Mouse (Mus musculus) testis, postnatal 10 days (tissue): ENCODE measurements at regions not wholly inside any gene's neighbourhood (a gene's known extent, or its start where the extent isn't known, plus 50 kb on each side); places are given as distances from the start of the nearest gene placed in this dataset.

Experiments used
- DNase-seq: peaks from one replicate; pipeline ENCODE4 v3.0.0; 2021; ENCODE audit warnings: low spot score

DNA sequence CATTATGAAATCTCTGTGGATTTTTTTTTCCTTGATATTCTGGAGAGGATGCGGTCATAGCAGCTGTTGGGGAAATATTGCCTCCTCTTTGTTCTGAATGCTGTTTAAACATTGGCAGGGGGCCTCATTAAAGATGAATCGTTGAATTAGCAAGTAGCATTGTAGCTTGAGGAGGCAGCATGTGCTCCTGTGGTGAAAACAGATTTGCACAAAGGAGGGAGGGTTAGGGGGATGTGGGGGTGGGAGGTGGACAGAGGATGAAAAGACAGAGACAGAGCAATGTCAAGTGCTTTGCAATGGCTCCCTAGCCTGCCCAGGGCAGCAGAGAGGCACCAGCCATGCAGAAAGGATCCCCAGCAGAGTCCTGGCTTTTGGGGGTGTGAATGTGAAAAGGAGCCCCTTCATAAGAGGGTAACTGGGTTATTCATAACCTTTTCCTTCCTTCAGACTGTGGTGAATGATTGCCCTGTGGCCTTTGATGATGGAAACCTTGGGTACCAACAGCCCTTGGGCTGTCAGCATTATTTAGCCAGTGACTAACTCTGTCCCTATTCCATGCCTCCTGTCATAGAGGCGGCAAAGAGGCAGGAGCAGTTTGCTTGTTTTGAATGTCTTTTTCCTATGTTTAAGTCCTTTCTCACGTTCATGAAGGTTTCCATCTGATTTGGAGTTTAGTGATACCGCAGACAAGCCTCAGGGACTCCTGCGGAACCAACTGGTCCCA, 1541.6 kb upstream of the Gulo start:
- DNase-seq, result no peak

DNA sequence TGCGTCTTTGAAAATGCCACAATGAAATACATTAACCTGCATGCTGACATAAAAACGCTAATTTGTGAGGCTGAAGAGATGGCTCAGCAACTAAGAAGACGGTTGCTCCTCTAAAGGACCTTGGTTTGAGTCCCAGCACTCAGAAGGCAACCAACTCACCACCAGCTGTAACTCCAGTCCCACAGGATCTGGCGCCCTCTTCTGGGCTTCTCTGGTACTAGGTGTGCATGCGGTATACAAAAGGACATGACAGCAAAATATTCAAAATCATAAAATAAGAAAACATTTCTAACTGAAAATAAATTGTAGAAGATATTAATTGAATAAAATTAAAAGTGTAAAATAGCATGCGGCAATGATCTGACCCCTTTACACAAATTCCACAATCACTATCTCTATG, 1539.7 kb upstream of the Gulo start:
- peak; percentile 59 for DNase-seq

DNA sequence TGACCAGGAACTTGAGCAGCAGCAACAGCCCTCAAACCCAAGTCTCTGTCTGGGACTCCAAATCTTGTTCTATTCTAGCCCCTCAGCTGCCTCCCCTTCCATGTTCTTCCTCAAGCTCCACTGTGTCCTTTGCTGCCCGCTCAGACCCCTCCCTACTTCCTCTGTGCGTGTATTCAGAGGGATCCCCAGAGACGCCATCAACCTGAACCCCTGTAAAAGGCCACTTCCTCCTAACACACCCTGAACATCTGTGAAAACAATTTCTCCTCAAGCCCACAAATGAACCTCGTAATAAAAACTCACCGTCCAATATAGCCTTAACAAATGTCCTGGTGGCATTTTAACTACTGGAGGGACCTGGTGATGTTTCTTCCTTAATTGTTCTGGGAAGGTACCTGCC, 1536.0 kb upstream of the Gulo start:
- DNase-seq, result no peak

DNA sequence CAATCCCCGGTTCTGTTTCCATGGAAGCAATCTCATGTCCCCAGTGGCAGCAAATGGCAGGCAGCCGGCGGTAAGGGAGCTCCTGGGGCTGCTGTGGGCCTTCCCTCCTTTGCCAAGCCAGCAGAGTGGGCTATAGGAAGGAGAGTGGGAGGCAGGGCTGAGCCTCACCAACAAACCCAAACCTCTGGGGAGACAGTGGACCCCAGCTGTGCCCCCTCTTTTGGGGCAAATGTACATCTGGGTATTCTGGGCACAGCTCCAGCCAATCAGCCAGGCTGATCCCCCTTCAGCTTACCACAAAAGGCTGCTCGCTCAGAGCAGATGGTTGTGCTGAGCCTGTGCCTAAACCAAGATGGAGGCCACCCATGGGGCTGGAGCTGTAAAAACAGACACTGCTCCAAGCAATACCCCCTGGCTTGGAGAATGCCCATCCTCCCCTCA, 1532.3 kb upstream of the Gulo start:
- DNase-seq, result no peak

DNA sequence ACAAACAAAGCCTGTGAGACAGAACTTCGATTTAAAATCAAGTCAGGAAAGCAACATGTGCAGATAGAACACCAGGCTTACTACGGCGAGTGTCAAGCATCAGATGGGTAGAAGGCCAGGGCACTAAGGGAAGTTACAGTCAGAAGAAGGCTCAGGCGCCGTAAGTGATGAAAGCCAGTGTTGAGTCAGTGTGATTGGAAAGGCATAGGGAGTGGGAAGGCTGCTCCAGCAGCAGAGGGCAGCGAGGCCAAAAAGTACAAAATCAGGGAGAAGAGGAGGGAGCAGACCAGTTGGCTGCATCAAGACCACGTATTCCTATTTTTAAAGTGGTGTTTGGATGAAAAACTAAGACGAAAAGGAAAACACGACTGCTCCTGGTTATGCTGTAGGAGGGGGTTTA, 1529.7 kb upstream of the Gulo start:
- no peak for DNase-seq

DNA sequence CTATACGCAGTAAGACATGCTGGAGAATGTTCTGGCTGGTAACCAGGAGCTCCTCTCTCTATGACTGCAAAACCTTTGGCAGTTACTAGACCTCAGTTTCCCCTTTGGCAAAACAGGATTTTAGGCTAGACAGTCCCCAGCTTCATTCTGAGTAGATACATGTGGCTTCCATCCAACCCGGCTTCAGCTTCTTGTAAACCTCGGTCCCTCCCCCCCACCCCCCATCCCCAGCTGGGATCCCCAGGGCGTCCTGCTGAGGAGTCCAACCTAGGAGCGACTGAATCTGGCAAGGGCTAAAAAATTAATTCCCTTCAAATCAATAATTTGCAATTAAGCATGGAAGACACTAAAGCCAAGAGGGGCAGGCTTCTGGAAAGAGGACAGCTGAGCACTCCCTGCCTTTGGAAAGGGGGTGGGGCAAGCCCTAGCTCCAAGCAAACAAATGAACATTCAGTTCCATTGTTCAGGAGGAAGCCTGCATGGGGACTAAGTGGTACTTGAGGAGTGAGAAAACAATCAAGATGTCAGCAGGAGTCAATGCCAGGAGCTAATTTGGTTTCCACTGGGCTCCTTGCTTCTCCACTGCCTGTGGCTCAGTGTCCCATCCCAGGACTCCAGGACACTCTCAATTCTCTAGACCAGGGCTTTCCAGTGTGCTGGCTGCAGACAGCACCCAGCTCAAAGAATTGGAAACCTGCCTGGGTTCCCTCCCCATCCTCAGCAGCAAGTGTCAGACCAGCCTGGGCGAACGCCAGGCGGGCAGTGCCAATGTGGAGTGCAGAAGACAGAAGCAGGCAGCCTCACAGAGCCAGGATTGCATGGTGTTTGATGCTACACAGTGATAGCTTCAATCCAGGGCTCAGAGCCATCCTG, 1528.0 kb upstream of the Gulo start:
- no peak for DNase-seq

DNA sequence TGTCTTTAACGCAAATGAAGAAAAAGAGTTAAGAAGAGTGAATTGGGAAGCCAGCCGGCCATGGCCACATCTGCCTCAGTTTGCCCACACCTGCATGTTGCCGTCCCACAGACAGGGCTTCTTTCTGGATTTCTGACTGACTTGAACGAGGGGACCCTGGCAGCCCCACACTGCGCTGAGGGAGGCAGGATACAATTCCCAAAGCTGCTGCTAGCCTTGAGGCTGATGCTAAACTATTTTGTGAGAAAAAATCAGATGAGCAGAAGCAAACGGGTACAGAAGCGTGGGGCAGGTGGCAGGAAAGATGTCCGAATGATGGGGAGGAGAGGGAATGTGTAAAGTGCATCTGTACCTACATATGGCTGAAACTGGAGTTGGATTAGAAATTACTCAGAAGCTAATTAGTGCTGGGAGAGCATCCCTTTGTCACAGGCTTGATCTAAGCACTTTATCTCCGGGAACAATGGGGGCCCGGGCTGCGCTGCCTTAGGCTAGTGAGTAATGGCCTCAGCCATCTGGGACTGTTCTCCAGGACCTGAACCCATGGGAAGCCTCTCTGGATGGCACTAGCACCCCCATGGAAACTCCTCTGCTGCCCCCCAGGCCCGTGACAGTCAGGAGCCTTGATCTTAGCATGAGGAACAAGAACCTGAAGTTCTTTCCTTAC, 1497.9 kb upstream of the Gulo start:
- DNase-seq, result no peak

DNA sequence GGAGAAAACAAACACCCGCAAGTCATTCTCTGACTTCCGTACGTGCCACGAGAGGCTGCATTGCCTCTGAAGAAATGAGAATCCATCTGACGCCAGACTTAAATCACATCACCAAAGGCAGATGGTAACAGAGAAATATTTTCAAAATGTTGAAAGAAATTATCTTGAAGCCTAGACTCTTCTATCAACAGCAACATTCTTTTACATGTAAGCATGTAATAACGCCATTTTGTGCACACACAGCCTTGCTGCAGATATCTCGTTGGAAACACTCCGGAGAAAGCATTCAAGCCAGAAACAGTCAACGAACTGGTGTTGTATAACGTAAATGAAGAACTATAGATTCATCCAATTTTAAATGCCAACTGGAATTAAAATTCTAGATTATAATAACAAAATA, 1483.1 kb upstream of the Gulo start:
- DNase-seq, result no peak

DNA sequence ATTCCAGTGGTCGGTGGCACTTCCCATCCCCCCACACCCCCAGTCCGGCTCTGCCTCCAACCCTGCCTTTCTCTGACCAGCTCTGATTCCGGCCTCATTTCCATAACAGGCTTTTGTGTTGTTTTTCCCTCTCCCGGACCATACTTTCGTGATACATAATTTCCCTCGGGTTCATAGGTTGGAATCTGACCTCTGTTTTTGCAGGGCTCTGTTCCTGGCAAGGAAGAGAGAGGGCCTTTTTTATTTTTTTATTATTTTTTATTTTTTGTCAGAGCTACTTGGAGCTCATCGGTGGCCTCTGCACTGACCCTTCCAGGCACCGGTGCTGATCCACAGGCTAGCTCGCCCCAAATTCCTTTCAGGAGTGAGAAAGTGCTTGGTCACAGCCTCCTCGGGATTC, 1477.7 kb upstream of the Gulo start:
- DNase-seq, result no peak

DNA sequence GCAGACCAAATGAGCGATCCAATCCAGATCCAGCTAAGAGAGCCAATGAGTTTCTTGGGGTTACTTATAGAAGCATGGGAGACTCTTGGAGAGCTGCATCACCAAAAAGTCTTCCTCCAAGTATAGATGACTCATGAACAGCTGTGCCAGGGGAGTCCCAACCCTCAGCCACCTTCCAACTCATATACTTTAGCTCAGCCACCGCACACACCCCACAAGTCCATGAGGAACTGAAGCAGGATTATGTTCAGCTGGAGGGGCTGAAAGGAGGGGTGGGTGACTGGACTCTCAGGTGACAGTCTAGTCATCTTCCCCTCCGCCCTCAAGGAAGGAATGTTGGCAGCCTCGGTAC, 1476.4 kb upstream of the Gulo start:
- DNase-seq, result no peak

DNA sequence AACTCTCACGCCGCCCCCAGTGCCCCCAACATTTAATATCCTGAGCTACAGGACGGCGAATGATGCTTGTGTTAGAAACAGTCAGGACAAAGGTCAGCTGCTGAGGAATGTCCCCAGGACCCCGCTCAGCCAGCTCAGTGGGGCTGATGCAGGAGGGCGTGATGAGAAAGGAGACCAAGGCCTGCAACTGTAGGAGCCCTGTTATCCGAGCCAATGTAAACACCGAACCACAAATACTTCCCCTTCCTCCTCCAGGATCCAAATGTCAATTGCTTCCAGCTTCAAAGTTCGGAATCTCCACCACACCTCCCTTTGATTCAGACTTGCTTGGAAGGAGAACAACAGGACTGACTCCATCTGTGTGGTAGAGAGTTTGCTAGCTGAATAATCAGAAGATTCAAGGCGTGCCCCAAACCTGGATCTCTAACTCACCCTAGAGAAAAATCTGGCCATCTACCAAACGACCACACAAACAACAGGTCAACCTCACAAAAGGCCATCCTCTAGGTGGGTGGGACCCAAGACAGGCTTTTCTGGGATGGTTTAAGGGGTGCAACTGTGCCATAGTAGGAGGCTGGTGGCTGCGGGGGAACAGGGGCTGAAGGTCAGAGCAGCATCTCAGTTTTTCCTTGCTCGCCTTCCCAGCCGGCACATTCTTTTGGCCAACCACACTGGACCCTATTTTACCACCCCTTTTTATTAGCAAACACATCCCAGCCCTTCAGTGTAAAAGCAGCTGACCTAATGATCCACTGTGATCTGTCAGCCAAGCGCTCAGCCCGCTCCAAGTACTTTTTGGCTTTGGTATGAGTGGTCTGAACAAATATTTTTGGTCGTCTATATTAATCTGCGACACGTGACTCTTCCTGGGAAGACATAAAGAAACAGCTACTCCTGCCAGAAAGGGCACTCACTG, 1475.8 kb upstream of the Gulo start:
- no peak for DNase-seq
